Mouse (Mus musculus): Measurements from ENCODE around the gene Timp3. TPM values are rescaled to one million over a fixed set of nuclear protein-coding genes. Genes with fewer than 3 reads are reported as not detected.

Timp3 gene
- polyA plus RNA-seq, 1 experiment from 2014 or later: 21.1 TPM

- H3K27me3 ChIP-seq (ENCODE audit: control insufficient read depth, insufficient read depth, low read length): no peaks in the 10 kb centered on the region
- H3K9me3 ChIP-seq (ENCODE audit: control insufficient read depth, low read length): no peaks in the 10 kb centered on the region
- H3K27ac ChIP-seq (ENCODE audit: low read depth, low read length): no peak overlapping the region
- DNase-seq (ENCODE audit: low spot score) (no peak), ATAC-seq (replicated peaks; ENCODE audit: low FRiP score) (no peak)
- 93% methylated on average over 1 of the region's 1 CpGs for WGBS
- peaks cover 11% of the 10 kb centered on the region for H3K4me1 ChIP-seq (replicated peaks; ENCODE audit: control insufficient read depth, insufficient read depth, low read length)
- no peak overlapping the region for H3K4me3 ChIP-seq (ENCODE audit: low read depth, low read length)
- H3K9ac ChIP-seq (ENCODE audit: low read length): no peak overlapping the region
- H3K36me3 ChIP-seq (ENCODE audit: control insufficient read depth, insufficient read depth, low read length): no peaks in the 10 kb centered on the region
- H3K4me2 ChIP-seq (ENCODE audit: low read depth, low read length, severe bottlenecking): no peak overlapping the region
Measured at GRCm38 (mm10) chr10:86293880-86294279, 6.3 kb upstream of the Timp3 start.

GRCm38 (mm10) chr10:86294599-86295365, 5.4 kb upstream of the Timp3 start:
- DNase-seq (ENCODE audit: low spot score) (no peak), ATAC-seq (replicated peaks; ENCODE audit: low FRiP score) (no peak)
- H3K27ac ChIP-seq (ENCODE audit: low read depth, low read length): no peak overlapping the region
- H3K4me1 ChIP-seq (replicated peaks; ENCODE audit: control insufficient read depth, insufficient read depth, low read length): peaks cover 11% of the 10 kb centered on the region
- no peak overlapping the region for H3K4me2 ChIP-seq (ENCODE audit: low read depth, low read length, severe bottlenecking)
- WGBS: 56% methylated on average over 10 of the region's 10 CpGs
- H3K27me3 ChIP-seq (ENCODE audit: control insufficient read depth, insufficient read depth, low read length): no peaks in the 10 kb centered on the region
- H3K9ac ChIP-seq (ENCODE audit: low read length): no peak overlapping the region
- H3K9me3 ChIP-seq (ENCODE audit: control insufficient read depth, low read length): no peaks in the 10 kb centered on the region
- no peak overlapping the region for H3K4me3 ChIP-seq (ENCODE audit: low read depth, low read length)
- H3K36me3 ChIP-seq (ENCODE audit: control insufficient read depth, insufficient read depth, low read length): no peaks in the 10 kb centered on the region

GRCm38 (mm10) chr10:86295454-86296098, 4.6 kb upstream of the Timp3 start:
- DNase-seq (ENCODE audit: low spot score): no peak

GRCm38 (mm10) chr10:86296111-86296510, 4.1 kb upstream of the Timp3 start:
- H3K4me1 ChIP-seq (replicated peaks; ENCODE audit: control insufficient read depth, insufficient read depth, low read length): peaks cover 15% of the 10 kb centered on the region
- ATAC-seq (replicated peaks; ENCODE audit: low FRiP score) (0 out of 2 replicates have a peak, but pooled peaks have one; percentile 53), DNase-seq (ENCODE audit: low spot score) (peak; percentile 87)
- 5% methylated on average over 14 of the region's 14 CpGs for WGBS
- peak overlapping the region; percentile 23; the same call in 1 of the 2 replicates for H3K9ac ChIP-seq (ENCODE audit: low read length)
- no peaks in the 10 kb centered on the region for H3K27me3 ChIP-seq (ENCODE audit: control insufficient read depth, insufficient read depth, low read length)
- H3K9me3 ChIP-seq (ENCODE audit: control insufficient read depth, low read length): no peaks in the 10 kb centered on the region
- H3K4me2 ChIP-seq (ENCODE audit: low read depth, low read length, severe bottlenecking): peak overlapping the region; percentile 41
- no peaks in the 10 kb centered on the region for H3K36me3 ChIP-seq (ENCODE audit: control insufficient read depth, insufficient read depth, low read length)
- H3K27ac ChIP-seq (ENCODE audit: low read depth, low read length): no peak overlapping the region
- 0 out of 2 replicates have a peak overlapping the region, but pooled peaks have one; percentile 5 for H3K4me3 ChIP-seq (ENCODE audit: low read depth, low read length)

More at GRCm38 (mm10) chr10:86295454-86296098, 4.6 kb upstream of the Timp3 start:
- no peaks in the 10 kb centered on the region for H3K27me3 ChIP-seq (ENCODE audit: control insufficient read depth, insufficient read depth, low read length)
- ATAC-seq (replicated peaks; ENCODE audit: low FRiP score): no peak
- H3K4me1 ChIP-seq (replicated peaks; ENCODE audit: control insufficient read depth, insufficient read depth, low read length): peaks cover 11% of the 10 kb centered on the region
- peak overlapping the region; percentile 23; the same call in 1 of the 2 replicates for H3K9ac ChIP-seq (ENCODE audit: low read length)
- H3K4me2 ChIP-seq (ENCODE audit: low read depth, low read length, severe bottlenecking): peak overlapping the region; percentile 41
- 18% methylated on average over 13 of the region's 13 CpGs for WGBS
- no peak overlapping the region for H3K27ac ChIP-seq (ENCODE audit: low read depth, low read length)
- H3K9me3 ChIP-seq (ENCODE audit: control insufficient read depth, low read length): no peaks in the 10 kb centered on the region
- no peak overlapping the region for H3K4me3 ChIP-seq (ENCODE audit: low read depth, low read length)
- no peaks in the 10 kb centered on the region for H3K36me3 ChIP-seq (ENCODE audit: control insufficient read depth, insufficient read depth, low read length)

GRCm38 (mm10) chr10:86297307-86297706, 2.9 kb upstream of the Timp3 start:
- peaks cover 2% of the 10 kb centered on the region; the same call in 1 of the 2 replicates for H3K27me3 ChIP-seq (ENCODE audit: control insufficient read depth, insufficient read depth, low read length)
- peaks cover 20% of the 10 kb centered on the region for H3K4me1 ChIP-seq (replicated peaks; ENCODE audit: control insufficient read depth, insufficient read depth, low read length)
- no peak overlapping the region for H3K9ac ChIP-seq (ENCODE audit: low read length)

GRCm38 (mm10) chr10:86298326-86298725, 1.8 kb upstream of the Timp3 start:
- ATAC-seq (replicated peaks; ENCODE audit: low FRiP score): no peak
- Histone ChIP-seq H3K4me1 (replicated peaks; ENCODE audit: control insufficient read depth, insufficient read depth, low read length) (peaks cover 20% of the 10 kb centered on the region), H3K9me3 (ENCODE audit: control insufficient read depth, low read length) (no peaks in the 10 kb centered on the region), H3K27me3 (ENCODE audit: control insufficient read depth, insufficient read depth, low read length) (peaks cover 2% of the 10 kb centered on the region; the same call in 1 of the 2 replicates), H3K4me2 (ENCODE audit: low read depth, low read length, severe bottlenecking) (no peak overlapping the region), H3K4me3 (ENCODE audit: low read depth, low read length) (no peak overlapping the region), H3K9ac (ENCODE audit: low read length) (no peak overlapping the region), H3K27ac (ENCODE audit: low read depth, low read length) (no peak overlapping the region), H3K36me3 (ENCODE audit: control insufficient read depth, insufficient read depth, low read length) (no peaks in the 10 kb centered on the region)
- no peak for DNase-seq (ENCODE audit: low spot score)
- WGBS: 53% methylated on average over 6 of the region's 6 CpGs

More at GRCm38 (mm10) chr10:86297307-86297706, 2.9 kb upstream of the Timp3 start:
- H3K4me2 ChIP-seq (ENCODE audit: low read depth, low read length, severe bottlenecking): no peak overlapping the region
- no peaks in the 10 kb centered on the region for H3K9me3 ChIP-seq (ENCODE audit: control insufficient read depth, low read length)
- 85% methylated on average over 2 of the region's 2 CpGs for WGBS
- ATAC-seq (replicated peaks; ENCODE audit: low FRiP score): no peak
- DNase-seq (ENCODE audit: low spot score): no peak
- H3K36me3 ChIP-seq (ENCODE audit: control insufficient read depth, insufficient read depth, low read length): no peaks in the 10 kb centered on the region
- H3K27ac ChIP-seq (ENCODE audit: low read depth, low read length): no peak overlapping the region
- no peak overlapping the region for H3K4me3 ChIP-seq (ENCODE audit: low read depth, low read length)

- Histone ChIP-seq H3K4me3 (ENCODE audit: low read depth, low read length) (peak overlapping the region; percentile 46), H3K36me3 (ENCODE audit: control insufficient read depth, insufficient read depth, low read length) (no peaks in the 10 kb centered on the region), H3K4me1 (replicated peaks; ENCODE audit: control insufficient read depth, insufficient read depth, low read length) (peaks cover 23% of the 10 kb centered on the region), H3K9ac (ENCODE audit: low read length) (peak overlapping the region; percentile 62), H3K27ac (ENCODE audit: low read depth, low read length) (no peak overlapping the region), H3K27me3 (ENCODE audit: control insufficient read depth, insufficient read depth, low read length) (peaks cover 2% of the 10 kb centered on the region; the same call in 1 of the 2 replicates), H3K4me2 (ENCODE audit: low read depth, low read length, severe bottlenecking) (peak overlapping the region; percentile 96), H3K9me3 (ENCODE audit: control insufficient read depth, low read length) (no peaks in the 10 kb centered on the region)
- DNase-seq (ENCODE audit: low spot score) (no peak), ATAC-seq (replicated peaks; ENCODE audit: low FRiP score) (no peak)
- 30% methylated on average over 6 of the region's 6 CpGs for WGBS
Measured at GRCm38 (mm10) chr10:86299795-86300194, 377 bp upstream of the Timp3 start.

- H3K27me3 ChIP-seq (ENCODE audit: control insufficient read depth, insufficient read depth, low read length): peaks cover 2% of the 10 kb centered on the region; the same call in 1 of the 2 replicates
- DNase-seq (ENCODE audit: low spot score) (no peak), ATAC-seq (replicated peaks; ENCODE audit: low FRiP score) (no peak)
- H3K4me1 ChIP-seq (replicated peaks; ENCODE audit: control insufficient read depth, insufficient read depth, low read length): peaks cover 14% of the 10 kb centered on the region
- no peak overlapping the region for H3K27ac ChIP-seq (ENCODE audit: low read depth, low read length)
- 0% methylated on average over 9 of the region's 10 CpGs for WGBS
- H3K36me3 ChIP-seq (ENCODE audit: control insufficient read depth, insufficient read depth, low read length): no peaks in the 10 kb centered on the region
- H3K9me3 ChIP-seq (ENCODE audit: control insufficient read depth, low read length): no peaks in the 10 kb centered on the region
- H3K4me3 ChIP-seq (ENCODE audit: low read depth, low read length): peak overlapping the region; percentile 46
- peak overlapping the region; percentile 62 for H3K9ac ChIP-seq (ENCODE audit: low read length)
- H3K4me2 ChIP-seq (ENCODE audit: low read depth, low read length, severe bottlenecking): peak overlapping the region; percentile 96
Measured at GRCm38 (mm10) chr10:86301117-86301490, 932 bp downstream of the Timp3 start.
